ENCODE assay signal across 9 mouse cellular contexts in the genomic region with DNA sequence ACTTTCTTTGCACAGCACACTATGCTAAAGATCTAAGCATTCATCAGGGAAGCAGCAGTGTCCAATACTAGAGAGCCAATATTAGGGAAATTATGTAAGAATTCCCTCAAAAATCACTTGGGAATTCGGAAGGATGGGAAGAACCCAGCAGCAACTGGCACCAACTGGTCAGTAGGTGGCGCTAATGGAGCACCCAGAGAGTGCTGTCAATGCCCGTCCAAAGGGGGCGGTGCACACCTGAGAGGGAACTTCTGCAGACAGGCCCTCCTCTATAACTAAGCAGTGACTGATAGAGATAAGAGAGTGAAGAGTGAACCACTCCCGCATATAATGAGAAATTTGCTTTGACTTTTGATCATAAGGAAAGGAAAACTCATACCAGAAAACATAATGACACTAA. TPM values are rescaled to one million over a fixed set of nuclear protein-coding genes. Genes with fewer than 3 reads are reported as not detected.
A peak's percentile ranks its signal among the peaks of the same experiment; 100 is the strongest.
DNase-seq lines count a peak whose midpoint lies in the region; ATAC-seq lines count a peak whose summit lies in the region.
"Had no signal": no experiment of that assay in that cellular context is flagged by ENCODE, and none has a peak within 500 bp of the region (broad histone marks: within the 10 kb centered on the region; RNA-seq: fewer than 3 reads in every experiment).

No protein-coding gene starts in this region.

- H3K9me3 ChIP-seq in forebrain, embryonic 15.5 days, result no peaks in the 10 kb centered on the region
- no peaks in the 10 kb centered on the region for H3K9me3 ChIP-seq in hindbrain, embryonic 14.5 days (ENCODE audit: control insufficient read depth, low read length)
- no peaks in the 10 kb centered on the region for H3K9me3 ChIP-seq in stomach, embryonic 14.5 days (ENCODE audit: control insufficient read depth, low read depth, low read length)

- no peaks in the 10 kb centered on the region for H3K36me3 ChIP-seq in forebrain, embryonic 15.5 days
- H3K36me3 ChIP-seq in hindbrain, embryonic 14.5 days (replicated peaks; ENCODE audit: control insufficient read depth, insufficient read depth), result no peaks in the 10 kb centered on the region
- no peaks in the 10 kb centered on the region for H3K36me3 ChIP-seq in stomach, embryonic 14.5 days (ENCODE audit: control insufficient read depth, insufficient read depth, low read length)

- WGBS in forebrain, embryonic 15.5 days, result 4% methylated on average over 5 of the region's 5 CpGs
- WGBS in hindbrain, embryonic 14.5 days, result 8% methylated on average over 5 of the region's 5 CpGs
- WGBS in stomach, embryonic 14.5 days, result 5% methylated on average over 5 of the region's 5 CpGs

- no peak for ATAC-seq in cerebellum, adult (ENCODE audit: insufficient number of reproducible peaks, low FRiP score, low TSS enrichment)
- peak; percentile 60; the same call in 1 of the 2 replicates for ATAC-seq in forebrain, embryonic 15.5 days (replicated peaks)
- peak; percentile 69; the same call in 1 of the 2 replicates for ATAC-seq in hindbrain, embryonic 14.5 days (ENCODE audit: low FRiP score)
- ATAC-seq in megakaryocyte-erythroid progenitor cell, adult 5-6 weeks (replicated peaks; ENCODE audit: low FRiP score, low TSS enrichment, poor library complexity, severe bottlenecking), result peak; percentile 96
- ATAC-seq in stomach, embryonic 14.5 days (ENCODE audit: insufficient number of reproducible peaks, insufficient read depth, low FRiP score, low read depth), result peak; percentile 65; the same call in 1 of the 2 replicates

- H3K4me3 ChIP-seq in forebrain, embryonic 15.5 days, result no peak overlapping the region
- H3K4me3 ChIP-seq in hindbrain, embryonic 14.5 days (replicated peaks; ENCODE audit: low read length), result no peak overlapping the region
- H3K4me3 ChIP-seq in stomach, embryonic 14.5 days (ENCODE audit: low read depth, low read length), result no peak overlapping the region

- H3K9ac ChIP-seq in forebrain, embryonic 15.5 days (replicated peaks), result no peak overlapping the region
- H3K9ac ChIP-seq in hindbrain, embryonic 14.5 days, result no peak overlapping the region
- H3K9ac ChIP-seq in stomach, embryonic 14.5 days (replicated peaks; ENCODE audit: low read depth, low read length), result no peak overlapping the region

- no peaks in the 10 kb centered on the region for H3K4me1 ChIP-seq in forebrain, embryonic 15.5 days
- no peaks in the 10 kb centered on the region for H3K4me1 ChIP-seq in hindbrain, embryonic 14.5 days (replicated peaks; ENCODE audit: control insufficient read depth, insufficient read depth, low read length)
- no peaks in the 10 kb centered on the region for H3K4me1 ChIP-seq in stomach, embryonic 14.5 days (ENCODE audit: control insufficient read depth, insufficient read depth, low read length)

- no peaks in the 10 kb centered on the region for H3K27me3 ChIP-seq in forebrain, embryonic 15.5 days
- no peaks in the 10 kb centered on the region for H3K27me3 ChIP-seq in hindbrain, embryonic 14.5 days (ENCODE audit: control insufficient read depth, insufficient read depth, low read length)
- H3K27me3 ChIP-seq in stomach, embryonic 14.5 days (ENCODE audit: control insufficient read depth, insufficient read depth, low read length), result no peaks in the 10 kb centered on the region

- peak; percentile 10 to 24 for DNase-seq in cerebellum, adult 18-20 months
- peak; percentile 18 to 41 for DNase-seq in adrenal gland, postnatal 4 days (ENCODE audit: low spot score in 2 of 2)
- peak; percentile 46 for DNase-seq in hindbrain, embryonic 14.5 days (ENCODE audit: low spot score)
- peak; percentile 40 to 67 for DNase-seq in left cerebral cortex, adult 18-20 months (ENCODE audit: low spot score in 2 of 2)

- no peak overlapping the region for H3K27ac ChIP-seq in forebrain, embryonic 15.5 days (replicated peaks)
- no peak overlapping the region for H3K27ac ChIP-seq in hindbrain, embryonic 14.5 days
- no peak overlapping the region for H3K27ac ChIP-seq in stomach, embryonic 14.5 days (ENCODE audit: low read length)
- H3K27ac ChIP-seq: macrophage had no signal

- no peak overlapping the region for H3K4me2 ChIP-seq in forebrain, embryonic 15.5 days (replicated peaks)
- no peak overlapping the region for H3K4me2 ChIP-seq in hindbrain, embryonic 14.5 days (replicated peaks)
- H3K4me2 ChIP-seq in stomach, embryonic 14.5 days (replicated peaks; ENCODE audit: low read depth, low read length), result no peak overlapping the region

RNA-seq across cellular contexts. Expression of a gene that starts 4.0 kb away (rescaled TPM):
- total RNA-seq in adrenal gland, postnatal 4 days (2021), result not detected
- polyA plus RNA-seq in forebrain, embryonic 15.5 days (2015; fragmentation: Nextera tagmentation; extraction: Ambion mirVana), result not detected in 2 replicates
- polyA plus RNA-seq in hindbrain, embryonic 14.5 days (2014; fragmentation: Nextera tagmentation; extraction: Ambion mirVana), result not detected in 2 replicates
- not detected for total RNA-seq in left cerebral cortex, adult 18-20 months (2021)
- total RNA-seq in megakaryocyte-erythroid progenitor cell, adult 5-6 weeks (2014; fragmentation: Nextera tagmentation), result not detected in 2 replicates
- not detected in 2 replicates for total RNA-seq in megakaryocyte-erythroid progenitor cell, adult 5-6 weeks (2017)
- polyA plus RNA-seq in stomach, embryonic 14.5 days (2014; fragmentation: Nextera tagmentation; extraction: Ambion mirVana), result not detected in 2 replicates
- polyA plus RNA-seq: macrophage had no signal

RNA-seq across cellular contexts. Expression of a gene that starts 16.6 kb away (rescaled TPM):
- total RNA-seq in adrenal gland, postnatal 4 days (2021), result under 1 TPM in 1 of 2 experiments, not detected in 1; 0.11 TPM
- polyA plus RNA-seq in forebrain, embryonic 15.5 days (2015; fragmentation: Nextera tagmentation; extraction: Ambion mirVana), result 0.33 and 0.47 TPM in 2 replicates
- 0.63 and 0.66 TPM in 2 replicates for polyA plus RNA-seq in hindbrain, embryonic 14.5 days (2014; fragmentation: Nextera tagmentation; extraction: Ambion mirVana)
- total RNA-seq in left cerebral cortex, adult 18-20 months (2021), result under 1 TPM; 0.21 to 0.26 TPM
- 0.92 TPM in 1 of 2 replicates, not detected in the other for total RNA-seq in megakaryocyte-erythroid progenitor cell, adult 5-6 weeks (2014; fragmentation: Nextera tagmentation)
- not detected in 2 replicates for total RNA-seq in megakaryocyte-erythroid progenitor cell, adult 5-6 weeks (2017)
- polyA plus RNA-seq in stomach, embryonic 14.5 days (2014; fragmentation: Nextera tagmentation; extraction: Ambion mirVana), result 0.25 and 0.34 TPM in 2 replicates
- polyA plus RNA-seq: macrophage had no signal

RNA-seq across cellular contexts. Expression of a gene that starts 18.8 kb away (rescaled TPM):
- 1 to 10 TPM; 2.1 to 2.7 TPM for total RNA-seq in adrenal gland, postnatal 4 days (2021)
- 0.24 and 0.34 TPM in 2 replicates for polyA plus RNA-seq in forebrain, embryonic 15.5 days (2015; fragmentation: Nextera tagmentation; extraction: Ambion mirVana)
- 0.13 and 0.20 TPM in 2 replicates for polyA plus RNA-seq in hindbrain, embryonic 14.5 days (2014; fragmentation: Nextera tagmentation; extraction: Ambion mirVana)
- not detected for total RNA-seq in left cerebral cortex, adult 18-20 months (2021)
- total RNA-seq in megakaryocyte-erythroid progenitor cell, adult 5-6 weeks (2014; fragmentation: Nextera tagmentation), result 0.55 and 0.99 TPM in 2 replicates
- 0.50 TPM in 1 of 2 replicates, not detected in the other for total RNA-seq in megakaryocyte-erythroid progenitor cell, adult 5-6 weeks (2017)
- polyA plus RNA-seq in stomach, embryonic 14.5 days (2014; fragmentation: Nextera tagmentation; extraction: Ambion mirVana), result 1.3 and 1.4 TPM in 2 replicates

RNA-seq across cellular contexts. Expression of a gene that starts 35.2 kb away (rescaled TPM):
- not detected for total RNA-seq in adrenal gland, postnatal 4 days (2021)
- not detected in 2 replicates for polyA plus RNA-seq in forebrain, embryonic 15.5 days (2015; fragmentation: Nextera tagmentation; extraction: Ambion mirVana)
- not detected in 2 replicates for polyA plus RNA-seq in hindbrain, embryonic 14.5 days (2014; fragmentation: Nextera tagmentation; extraction: Ambion mirVana)
- total RNA-seq in left cerebral cortex, adult 18-20 months (2021), result not detected
- total RNA-seq in megakaryocyte-erythroid progenitor cell, adult 5-6 weeks (2014; fragmentation: Nextera tagmentation), result not detected in 2 replicates
- total RNA-seq in megakaryocyte-erythroid progenitor cell, adult 5-6 weeks (2017), result not detected in 2 replicates
- polyA plus RNA-seq in stomach, embryonic 14.5 days (2014; fragmentation: Nextera tagmentation; extraction: Ambion mirVana), result not detected in 2 replicates
- polyA plus RNA-seq: macrophage had no signal

RNA-seq across cellular contexts. Expression of a gene that starts 44.4 kb away (rescaled TPM):
- 10 to 100 TPM; 11.1 to 11.7 TPM for total RNA-seq in adrenal gland, postnatal 4 days (2021)
- 0.46 and 0.62 TPM in 2 replicates for polyA plus RNA-seq in forebrain, embryonic 15.5 days (2015; fragmentation: Nextera tagmentation; extraction: Ambion mirVana)
- 1.0 and 1.3 TPM in 2 replicates for polyA plus RNA-seq in hindbrain, embryonic 14.5 days (2014; fragmentation: Nextera tagmentation; extraction: Ambion mirVana)
- 1 to 10 TPM in 1 of 2 experiments, under 1 TPM in 1; 1.00 to 1.3 TPM for total RNA-seq in left cerebral cortex, adult 18-20 months (2021)
- 7.6 and 21.4 TPM in 2 replicates for total RNA-seq in megakaryocyte-erythroid progenitor cell, adult 5-6 weeks (2014; fragmentation: Nextera tagmentation)
- total RNA-seq in megakaryocyte-erythroid progenitor cell, adult 5-6 weeks (2017), result 10.9 and 21.9 TPM in 2 replicates
- 1.8 and 1.9 TPM in 2 replicates for polyA plus RNA-seq in stomach, embryonic 14.5 days (2014; fragmentation: Nextera tagmentation; extraction: Ambion mirVana)
